Mouse (Mus musculus) liver, adult 2 months (tissue): ENCODE measurements at regions not wholly inside any gene's neighbourhood (a gene's known extent, or its start where the extent isn't known, plus 50 kb on each side); places are given as distances from the start of the nearest gene placed in this dataset.

Experiments used
- DNase-seq: peaks from one replicate; pipeline ENCODE4 v3.0.0-alpha.2; 2011; ENCODE audit warnings: low read depth, low spot score; ENCODE audit errors: extremely low read depth
- H3K27ac ChIP-seq: fragments of 200-500 bp; replicated peaks from 2 replicates; pipeline ENCODE4 v1.5.1; 2012; ENCODE audit warnings: low read depth, mild to moderate bottlenecking, control low read depth, inconsistent platforms, low read length; ENCODE audit not compliant: insufficient read depth
- H3K27me3 ChIP-seq: fragments of 200-500 bp; 2 replicates; pipeline ENCODE4 v1.6.1; 2012; ENCODE audit warnings: mild to moderate bottlenecking, moderate library complexity, low read length, inconsistent platforms; ENCODE audit not compliant: control insufficient read depth, insufficient read depth
- H3K36me3 ChIP-seq: fragments of 200-500 bp; 2 replicates; pipeline ENCODE4 v1.6.1; 2012; ENCODE audit warnings: low read length, inconsistent platforms; ENCODE audit not compliant: control insufficient read depth, insufficient read depth
- H3K4me1 ChIP-seq: fragments of 200-500 bp; 2 replicates; pipeline ENCODE4 v1.6.1; 2011; ENCODE audit warnings: low read length; ENCODE audit not compliant: control insufficient read depth, insufficient read depth
- H3K4me3 ChIP-seq: fragments of 200-500 bp; 2 replicates; pipeline ENCODE4 v1.5.1; 2011; ENCODE audit warnings: low read depth, mild to moderate bottlenecking, control low read depth, low read length, moderate library complexity; ENCODE audit not compliant: insufficient read depth
- H3K79me2 ChIP-seq: fragments of 200-500 bp; 2 replicates; pipeline ENCODE4 v1.6.1; 2012; ENCODE audit warnings: inconsistent platforms, mild to moderate bottlenecking, low read length, moderate library complexity; ENCODE audit not compliant: control insufficient read depth, insufficient read depth
- H3K9ac ChIP-seq: fragments of 200-500 bp; 2 replicates; pipeline ENCODE4 v1.6.1; 2012; ENCODE audit warnings: low read depth, mild to moderate bottlenecking, control low read depth, inconsistent platforms, low read length
- CTCF ChIP-seq: fragments of 200-500 bp; IDR thresholded peaks from 2 replicates; pipeline ENCODE4 v1.5.1; 2011; ENCODE audit warnings: low read depth, low read length, control low read depth
- POLR2A ChIP-seq: fragments of 200-500 bp; IDR thresholded peaks from 2 replicates; pipeline ENCODE4 v1.6.1; 2011; ENCODE audit warnings: low read length, control low read depth; ENCODE audit not compliant: insufficient read depth; ENCODE audit errors: extremely low read depth
- WGBS: fragments of 180-500 bp; shearing (Covaris S2); methylation state at CpG from one replicate; pipeline ENCODE4 v1.1.7; 2018; 5-methylcytosine and 5-hydroxymethylcytosine counted together

DNA sequence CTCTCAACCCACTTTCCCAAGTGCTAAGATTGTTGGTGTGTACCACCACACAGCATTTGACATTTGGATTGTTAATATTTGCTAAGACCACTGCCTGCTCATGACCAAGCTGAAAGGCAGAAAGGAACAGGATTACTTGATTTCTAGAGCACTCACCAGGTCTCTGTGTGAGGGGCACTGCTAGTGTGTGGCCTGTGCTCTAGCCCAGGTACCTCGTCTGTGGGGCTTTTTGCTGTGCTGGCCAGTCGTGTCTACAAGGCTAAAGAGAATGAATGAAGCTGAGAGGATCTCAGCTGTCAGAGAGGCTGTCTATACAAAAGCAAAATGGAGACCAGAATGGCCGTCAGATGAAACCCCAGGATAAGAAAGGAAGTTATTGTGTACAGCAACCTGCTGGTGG, 95.0 kb downstream of the Tmco5 start:
- no peaks in the 10 kb centered on the region for H3K79me2 ChIP-seq
- no peaks in the 10 kb centered on the region for H3K4me1 ChIP-seq
- DNase-seq, result no peak
- H3K27me3 ChIP-seq, result 0 out of 2 replicates have a peak, but pooled peaks cover 6% of the 10 kb centered on the region
- H3K27ac ChIP-seq, result no peak overlapping the region
- H3K36me3 ChIP-seq, result no peaks in the 10 kb centered on the region
- WGBS, result 75% methylated on average over 3 of the region's 3 CpGs
- TF ChIP-seq POLR2A (no peak), CTCF (no peak)
- H3K4me3 ChIP-seq, result no peak overlapping the region
- H3K9ac ChIP-seq, result no peak overlapping the region

DNA sequence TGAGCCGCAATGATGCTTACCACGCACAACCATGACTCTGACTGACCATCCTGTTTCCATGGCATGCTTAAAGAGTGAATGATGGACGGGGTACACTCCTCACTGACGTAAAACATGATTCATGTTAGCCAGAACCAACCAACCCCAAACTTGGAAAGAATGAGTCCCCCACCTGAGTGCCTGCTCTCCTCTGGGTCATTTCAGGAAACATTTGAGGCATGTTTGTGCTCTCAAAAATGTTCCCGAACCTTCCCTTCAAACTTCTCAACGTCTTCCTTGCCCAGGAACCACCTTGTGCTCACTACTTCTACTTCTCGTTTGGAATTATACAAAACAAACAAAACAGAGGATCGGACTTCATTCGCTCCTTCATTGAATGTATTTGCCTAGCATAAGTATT, 95.7 kb downstream of the Tmco5 start:
- H3K79me2 ChIP-seq, result no peaks in the 10 kb centered on the region
- H3K4me3 ChIP-seq, result no peak overlapping the region
- H3K9ac ChIP-seq, result no peak overlapping the region
- 0 out of 2 replicates have a peak, but pooled peaks cover 6% of the 10 kb centered on the region for H3K27me3 ChIP-seq
- 87% methylated on average over 9 of the region's 9 CpGs for WGBS
- TF ChIP-seq CTCF, result no peak
- no peak for TF ChIP-seq POLR2A
- no peaks in the 10 kb centered on the region for H3K4me1 ChIP-seq
- no peak overlapping the region for H3K27ac ChIP-seq
- H3K36me3 ChIP-seq, result no peaks in the 10 kb centered on the region
- no peak for DNase-seq

DNA sequence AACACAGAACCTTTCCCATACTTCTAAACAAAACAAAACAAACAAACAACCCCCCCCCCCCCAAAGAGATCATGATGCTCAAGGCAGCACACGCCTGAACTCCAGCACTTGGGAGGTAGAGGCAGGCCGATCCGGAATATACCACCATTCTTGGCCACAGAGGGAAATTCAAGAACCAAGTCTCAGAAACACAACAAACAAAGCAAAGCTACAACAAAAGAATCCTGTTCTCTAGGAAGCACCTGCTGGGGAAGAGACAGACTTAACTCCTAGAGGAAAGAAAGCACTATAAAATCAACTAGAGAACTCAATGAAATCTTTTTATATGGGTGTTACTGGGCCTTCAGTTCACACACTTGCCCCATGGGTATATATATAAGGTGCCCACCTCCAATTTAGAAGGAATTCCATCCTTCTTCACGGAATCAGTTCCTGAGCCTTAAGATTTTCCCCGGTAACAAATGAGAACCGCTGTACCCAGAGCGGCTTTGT, 96.1 kb downstream of the Tmco5 start:
- no peak overlapping the region for H3K4me3 ChIP-seq
- 71% methylated on average over 7 of the region's 7 CpGs for WGBS

DNA sequence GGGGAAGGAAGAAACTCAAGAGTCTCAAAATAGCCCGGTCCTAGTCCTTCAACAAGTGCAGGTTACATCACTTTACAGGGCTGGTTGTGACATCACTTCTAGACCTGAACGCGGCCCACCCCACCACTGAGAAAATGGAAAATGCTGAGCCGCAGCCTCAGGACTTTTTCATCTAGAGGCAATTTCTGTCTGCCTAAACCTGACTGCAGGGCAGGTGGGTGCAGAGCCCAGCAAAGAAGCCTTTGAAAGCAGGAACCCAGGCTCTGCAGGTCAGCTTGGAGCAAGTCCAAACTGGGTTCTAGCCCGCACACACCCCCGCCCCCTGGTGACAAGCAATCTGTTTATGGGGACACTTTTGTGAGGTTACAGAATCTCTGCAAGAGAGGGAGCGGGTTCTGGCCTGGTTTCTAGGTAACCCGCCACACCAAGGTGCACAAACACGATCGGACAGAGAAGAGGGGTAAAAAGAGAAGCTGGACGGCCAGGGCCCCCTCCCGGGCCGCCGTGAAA, 96.7 kb downstream of the Tmco5 start:
- no peak for TF ChIP-seq POLR2A
- TF ChIP-seq CTCF, result no peak

More for the DNA sequence above, 96.1 kb downstream of the Tmco5 start:
- no peaks in the 10 kb centered on the region for H3K4me1 ChIP-seq
- H3K27me3 ChIP-seq, result 0 out of 2 replicates have a peak, but pooled peaks cover 6% of the 10 kb centered on the region
- no peak for TF ChIP-seq POLR2A
- no peak for TF ChIP-seq CTCF
- no peak for DNase-seq
- no peak overlapping the region for H3K27ac ChIP-seq
- H3K9ac ChIP-seq, result no peak overlapping the region
- H3K36me3 ChIP-seq, result no peaks in the 10 kb centered on the region
- H3K79me2 ChIP-seq, result no peaks in the 10 kb centered on the region

DNA sequence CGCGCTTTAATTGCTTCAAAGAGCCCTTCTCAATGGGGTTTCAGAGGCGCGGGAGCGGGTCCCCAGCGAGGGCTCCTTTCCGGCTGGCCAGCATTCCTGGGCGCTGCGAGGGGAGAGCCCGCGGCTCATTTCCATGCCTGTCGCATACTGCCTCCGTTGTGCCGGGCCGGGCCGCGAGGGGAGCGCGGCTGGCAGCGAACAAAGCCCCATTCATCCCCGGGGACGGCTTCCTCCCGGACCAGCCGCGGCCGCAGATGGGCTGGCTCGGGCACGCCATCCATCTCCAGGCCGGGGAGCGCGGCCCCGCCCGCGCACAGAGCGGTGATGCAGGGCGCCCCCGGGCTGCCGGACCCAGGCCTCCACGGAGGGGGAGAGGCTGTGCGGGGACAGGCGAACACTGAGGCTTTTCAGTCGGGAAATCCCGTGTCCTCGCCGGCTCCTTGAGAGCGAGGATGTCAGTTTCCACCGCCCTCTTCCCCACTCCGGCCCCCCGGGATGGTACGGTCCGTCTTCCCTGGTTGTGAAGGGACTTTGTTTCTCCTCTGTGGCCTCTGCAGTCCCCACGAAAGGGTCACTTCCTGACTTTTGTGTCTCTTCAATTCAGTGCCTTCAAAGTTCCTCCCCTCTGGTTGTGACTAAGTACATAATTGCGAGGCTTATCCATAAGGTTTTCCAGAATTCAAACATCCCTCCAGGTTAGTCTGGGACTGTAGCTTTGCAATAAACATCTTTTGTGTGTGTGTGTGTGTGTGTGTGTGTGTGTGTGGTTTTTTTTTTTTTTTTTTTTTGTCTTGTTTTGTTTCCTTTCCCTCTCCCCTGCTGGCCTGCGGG, 97.3 kb downstream of the Tmco5 start:
- Histone ChIP-seq H3K27me3 (0 out of 2 replicates have a peak, but pooled peaks cover 6% of the 10 kb centered on the region), H3K27ac (peak overlapping the region; percentile 31), H3K79me2 (no peaks in the 10 kb centered on the region), H3K4me1 (peaks cover 2% of the 10 kb centered on the region; the same call in 1 of the 2 replicates), H3K36me3 (no peaks in the 10 kb centered on the region), H3K9ac (peak overlapping the region; percentile 53), H3K4me3 (peak overlapping the region; percentile 65)
- peak; percentile 23 for DNase-seq
- no peak for TF ChIP-seq CTCF
- 0 out of 2 replicates have a peak, but pooled peaks have one; percentile 11 for TF ChIP-seq POLR2A
- WGBS, result 1% methylated on average over 54 of the region's 54 CpGs

More for the DNA sequence above, 96.7 kb downstream of the Tmco5 start:
- Histone ChIP-seq H3K4me3 (peak overlapping the region; percentile 65), H3K9ac (peak overlapping the region; percentile 53; the same call in 1 of the 2 replicates), H3K36me3 (no peaks in the 10 kb centered on the region), H3K27ac (peak overlapping the region; percentile 30; the same call in 1 of the 2 replicates), H3K79me2 (no peaks in the 10 kb centered on the region), H3K27me3 (0 out of 2 replicates have a peak, but pooled peaks cover 6% of the 10 kb centered on the region), H3K4me1 (no peaks in the 10 kb centered on the region)
- DNase-seq, result no peak
- WGBS, result 8% methylated on average over 14 of the region's 14 CpGs

DNA sequence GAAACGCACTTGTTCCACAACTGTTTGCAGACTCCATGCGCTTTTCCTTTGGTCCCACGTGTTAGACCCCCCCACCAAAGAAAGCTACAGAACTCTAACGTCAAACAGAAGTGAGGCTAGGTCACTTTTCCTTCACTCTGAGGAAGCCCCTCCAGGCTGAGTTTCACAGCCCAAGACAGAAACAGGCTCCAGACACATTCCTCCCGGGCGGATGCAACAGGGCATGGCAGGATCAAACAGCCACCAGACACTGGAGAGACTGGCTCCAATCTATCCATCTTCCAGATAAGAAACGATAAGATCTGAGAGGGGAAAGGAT, 97.9 kb downstream of the Tmco5 start:
- Histone ChIP-seq H3K4me1 (peaks cover 3% of the 10 kb centered on the region; the same call in 1 of the 2 replicates), H3K27me3 (0 out of 2 replicates have a peak, but pooled peaks cover 6% of the 10 kb centered on the region), H3K36me3 (no peaks in the 10 kb centered on the region), H3K9ac (no peak overlapping the region), H3K79me2 (no peaks in the 10 kb centered on the region), H3K4me3 (no peak overlapping the region), H3K27ac (peak overlapping the region; percentile 31; the same call in 1 of the 2 replicates)
- TF ChIP-seq CTCF (no peak), POLR2A (no peak)
- WGBS, result 13% methylated on average over 7 of the region's 7 CpGs
- DNase-seq, result no peak
